8 mouse cellular contexts compared by ENCODE assay signal in the genomic region with DNA sequence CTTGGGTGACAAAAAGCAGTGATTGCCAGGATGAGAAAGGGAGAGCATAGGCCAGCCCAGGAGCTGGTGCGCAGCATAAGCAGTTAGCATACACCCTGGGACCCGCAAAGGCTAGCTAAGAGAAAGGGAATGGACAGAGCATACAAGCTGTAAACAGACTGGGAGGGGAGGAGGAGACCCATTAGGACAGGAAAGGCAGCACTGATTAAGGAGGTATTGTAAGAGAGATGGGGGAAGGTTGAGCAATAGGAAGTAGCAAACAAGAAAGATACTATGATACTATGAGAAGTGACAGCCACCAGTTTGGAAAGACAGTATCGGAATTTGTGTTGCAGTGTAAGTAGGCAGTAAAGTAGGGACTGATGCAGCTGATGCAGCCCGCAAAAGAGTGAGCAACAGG. TPM values are rescaled to one million over a fixed set of nuclear protein-coding genes. Genes with fewer than 3 reads are reported as not detected.
DNase-seq lines count a peak whose midpoint lies in the region; ATAC-seq lines count a peak whose summit lies in the region.

No protein-coding gene starts in this region.

- peaks cover 23% of the 10 kb centered on the region for H3K4me1 ChIP-seq in forebrain, embryonic 14.5 days (ENCODE audit: control insufficient read depth, insufficient read depth, low read length)
- peaks cover 65% of the 10 kb centered on the region for H3K4me1 ChIP-seq in liver, embryonic 15.5 days (replicated peaks)

- H3K27ac ChIP-seq in forebrain, embryonic 14.5 days (ENCODE audit: low read depth, low read length): no peak overlapping the region
- H3K27ac ChIP-seq in liver, embryonic 15.5 days (replicated peaks): peak overlapping the region; percentile 95

- peak overlapping the region; percentile 92 for H3K4me3 ChIP-seq in forebrain, embryonic 14.5 days (ENCODE audit: low read depth, low read length)
- H3K4me3 ChIP-seq in liver, embryonic 15.5 days (replicated peaks): peak overlapping the region; percentile 95

- DNase-seq in embryo, embryonic 10 days (ENCODE audit: low spot score): peak; percentile 10
- DNase-seq in embryo, embryonic 10.5 days (ENCODE audit: low spot score): no peak
- peak; percentile 39 for DNase-seq in A20 (ENCODE audit: low read depth, low spot score)
- DNase-seq in forebrain, embryonic 14.5 days (ENCODE audit: low spot score): no peak
- no peak for DNase-seq in adrenal gland, postnatal 14 days
- no peak for DNase-seq in retina, embryonic 14.5 days (ENCODE audit: low spot score)

- H3K27me3 ChIP-seq in forebrain, embryonic 14.5 days (replicated peaks; ENCODE audit: control insufficient read depth, insufficient read depth, low read length): no peaks in the 10 kb centered on the region
- H3K27me3 ChIP-seq in liver, embryonic 15.5 days: no peaks in the 10 kb centered on the region

- 55% methylated on average over 4 of the region's 4 CpGs for WGBS in forebrain, embryonic 14.5 days
- 32% methylated on average over 4 of the region's 4 CpGs for WGBS in liver, embryonic 15.5 days (ENCODE audit: insufficient replicate concordance)

- peak overlapping the region; percentile 81 for H3K4me2 ChIP-seq in forebrain, embryonic 14.5 days (ENCODE audit: low read length)
- H3K4me2 ChIP-seq in liver, embryonic 15.5 days: peak overlapping the region; percentile 95

- H3K9me3 ChIP-seq in forebrain, embryonic 14.5 days (replicated peaks; ENCODE audit: control insufficient read depth, low read length): no peaks in the 10 kb centered on the region
- no peaks in the 10 kb centered on the region for H3K9me3 ChIP-seq in liver, embryonic 15.5 days (replicated peaks)

- peak overlapping the region; percentile 97 for H3K9ac ChIP-seq in forebrain, embryonic 14.5 days (ENCODE audit: low read length)
- H3K9ac ChIP-seq in liver, embryonic 15.5 days: peak overlapping the region; percentile 96

- no peak for ATAC-seq in forebrain, embryonic 14.5 days
- ATAC-seq in liver, embryonic 15.5 days (ENCODE audit: insufficient read depth): no peak
- ATAC-seq in megakaryocyte progenitor cell, adult 5-6 weeks (replicated peaks; ENCODE audit: poor library complexity): no peak

- H3K36me3 ChIP-seq in forebrain, embryonic 14.5 days (ENCODE audit: control insufficient read depth, insufficient read depth, low read length): no peaks in the 10 kb centered on the region
- H3K36me3 ChIP-seq in liver, embryonic 15.5 days (replicated peaks): 0 out of 2 replicates have a peak, but pooled peaks cover 5% of the 10 kb centered on the region

RNA-seq across cellular contexts. Expression of gene Mark2, which starts 1.8 kb away (rescaled TPM):
- 32.6 and 38.6 TPM in 2 replicates for polyA plus RNA-seq in forebrain, embryonic 14.5 days (2014; fragmentation: Nextera tagmentation; extraction: Ambion mirVana)
- 20.0 and 24.4 TPM in 2 replicates for polyA plus RNA-seq in liver, embryonic 15.5 days (2015; fragmentation: Nextera tagmentation; extraction: Ambion mirVana)
- 70.0 and 85.3 TPM in 2 replicates for total RNA-seq in adrenal gland, postnatal 14 days (2021)
- 63.8 and 70.0 TPM in 2 replicates for total RNA-seq in megakaryocyte progenitor cell, adult 5-6 weeks (2015)
- total RNA-seq in megakaryocyte progenitor cell, adult 5-6 weeks (2017): 23.3 and 24.8 TPM in 2 replicates

RNA-seq across cellular contexts. Expression of gene Spindoc, which starts 42.9 kb away (rescaled TPM):
- polyA plus RNA-seq in forebrain, embryonic 14.5 days (2014; fragmentation: Nextera tagmentation; extraction: Ambion mirVana): 33.6 and 36.2 TPM in 2 replicates
- polyA plus RNA-seq in liver, embryonic 15.5 days (2015; fragmentation: Nextera tagmentation; extraction: Ambion mirVana): 3.2 and 3.7 TPM in 2 replicates
- total RNA-seq in adrenal gland, postnatal 14 days (2021): 23.8 and 30.4 TPM in 2 replicates
- total RNA-seq in megakaryocyte progenitor cell, adult 5-6 weeks (2015): 7.6 and 8.1 TPM in 2 replicates
- 2.6 and 3.6 TPM in 2 replicates for total RNA-seq in megakaryocyte progenitor cell, adult 5-6 weeks (2017)

Comparison
In these comparisons a context has a peak if more than half of its experiments do, and no peak if none do; other contexts are left out.
1. DNase-seq: peak in embryo, embryonic 10 days (single experiment) and A20 (single experiment); none in embryo, embryonic 10.5 days (single experiment), forebrain, embryonic 14.5 days (single experiment), adrenal gland, postnatal 14 days (single experiment) and retina, embryonic 14.5 days (single experiment).